Mouse (Mus musculus) myocyte (in vitro differentiated cells): ENCODE results near the gene Bcl2a1b.
"Not testable (repeated sequence)": the region's sequence is repeated elsewhere in the genome, so short reads cannot be mapped to it uniquely, and the experiment has no call there.

Experiments used
- MAX ChIP-seq: IDR thresholded peaks from one replicate; pipeline ENCODE4 v1.6.1; 2011; ENCODE audit warnings: low read depth, mild to moderate bottlenecking, control low read depth
- MYOG ChIP-seq, 3 experiments: IDR thresholded peaks; one replicate each; pipeline ENCODE4 v1.6.1; 2011; ENCODE audit warnings: control low read depth in 2 of 3, low read depth in 2 of 3, mild to moderate bottlenecking in 2 of 3; ENCODE audit not compliant: insufficient read length in 2 of 3, control insufficient read depth in 1 of 3, insufficient read depth in 1 of 3
- POLR2A ChIP-seq: IDR thresholded peaks from one replicate; pipeline ENCODE4 v1.6.1; 2011; ENCODE audit warnings: low read depth, mild to moderate bottlenecking, control low read depth, moderate library complexity; ENCODE audit not compliant: insufficient read length
- POLR2AphosphoS2 ChIP-seq: IDR thresholded peaks from one replicate; pipeline ENCODE4 v1.6.1; 2011; ENCODE audit warnings: low read depth, control low read depth; ENCODE audit not compliant: insufficient read length
- TCF12 ChIP-seq: IDR thresholded peaks from one replicate; pipeline ENCODE4 v1.6.1; 2011; ENCODE audit warnings: mild to moderate bottlenecking, control low read depth; ENCODE audit not compliant: poor library complexity, insufficient read depth, severe bottlenecking

GRCm38 (mm10) chr9:89237131-89237530 is 38.1 kb downstream of the Bcl2a1b start:
- not testable (repeated sequence) for TF ChIP-seq POLR2AphosphoS2; POLR2A; MYOG (IDR thresholded peaks at IDR 0.05; ENCODE audit: control insufficient read depth in 1 of 3, insufficient read depth in 1 of 3, insufficient read length in 2 of 3, low read depth in 2 of 3); MAX; TCF12
